Mouse (Mus musculus) urinary bladder, postnatal 25 days (tissue): ENCODE measurements around the gene Eepd1.

Experiments
- DNase-seq: peaks from one replicate; pipeline ENCODE4 v3.0.0; 2022; ENCODE audit warnings: low spot score

Eepd1 gene

DNA sequence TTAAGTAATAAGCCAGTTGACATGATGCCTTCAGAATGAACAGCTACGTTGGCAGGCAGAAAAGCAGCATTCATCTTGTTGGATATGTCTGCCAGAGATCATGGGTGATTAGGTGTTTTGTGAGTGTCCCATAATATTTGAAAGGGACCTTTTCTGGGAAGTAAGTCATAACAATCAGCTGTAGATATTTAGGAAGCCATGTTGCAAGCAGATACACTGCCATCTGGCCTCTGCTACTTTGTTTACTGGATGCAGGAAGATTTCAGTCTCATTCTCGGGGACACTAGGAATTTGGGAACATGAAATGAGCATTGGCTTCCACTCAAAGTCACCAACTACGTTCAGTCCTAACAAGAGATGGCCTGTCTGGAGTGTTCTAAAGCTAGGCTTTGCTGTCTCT is 54.1 kb downstream of the Eepd1 start:
- DNase-seq, result no peak

DNA sequence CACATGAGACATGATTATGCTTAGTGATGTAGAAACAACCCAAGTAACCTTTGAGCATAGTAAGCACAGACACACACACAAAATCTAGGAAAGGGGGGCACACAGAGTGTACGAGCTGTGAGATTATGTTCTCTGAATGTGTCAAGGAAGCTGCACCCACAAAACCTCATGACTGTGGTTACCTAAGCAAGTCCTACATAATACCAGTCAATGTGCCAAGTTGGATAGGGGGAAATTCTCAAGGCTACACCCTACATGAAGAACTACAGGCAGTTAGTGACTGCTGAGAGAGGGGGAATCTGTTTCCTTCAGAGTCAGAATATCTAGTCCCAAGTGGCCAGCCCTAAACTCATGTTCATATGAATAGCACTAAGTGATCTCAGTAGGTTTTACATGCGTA is 58.1 kb downstream of the Eepd1 start:
- no peak for DNase-seq

DNA sequence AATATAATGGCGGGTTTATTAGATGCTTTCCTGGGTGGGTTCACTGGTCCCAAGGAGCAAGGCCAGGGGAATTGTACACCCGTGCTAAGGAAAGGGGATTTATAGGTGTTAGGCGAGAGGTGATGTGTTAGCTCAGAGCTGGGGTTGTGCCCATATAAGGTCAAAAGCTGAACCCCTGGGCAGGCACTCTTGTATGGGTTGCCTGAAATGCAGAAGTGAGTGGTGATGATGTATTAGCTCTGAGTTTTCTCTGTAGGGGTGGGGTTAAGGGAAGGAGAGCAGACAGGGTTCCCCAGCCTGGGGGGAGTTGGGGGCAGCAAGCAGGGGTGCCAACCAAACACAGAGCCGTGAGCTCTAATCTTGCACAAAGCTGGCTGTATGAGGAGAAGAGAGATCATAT is 60.0 kb downstream of the Eepd1 start:
- no peak for DNase-seq

DNA sequence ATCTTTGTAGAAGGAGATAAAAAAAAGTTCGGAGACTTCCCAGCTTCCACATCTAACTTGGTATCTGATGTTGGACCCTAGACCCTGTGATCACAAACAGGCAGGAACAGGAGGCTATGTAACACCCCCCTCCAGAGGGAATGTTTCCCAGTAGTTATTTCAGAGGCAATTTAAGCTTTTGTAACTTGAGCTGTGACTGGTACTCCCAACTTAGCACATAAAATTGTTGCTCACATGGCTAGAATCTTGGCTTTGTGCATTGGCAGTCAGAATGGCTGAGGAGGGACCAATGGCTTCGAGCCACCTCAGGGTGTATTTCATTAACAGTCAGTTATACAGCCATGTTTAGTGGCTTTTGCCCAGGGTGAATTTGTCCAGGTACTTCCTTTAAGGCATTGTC is 63.9 kb downstream of the Eepd1 start:
- DNase-seq, result no peak

DNA sequence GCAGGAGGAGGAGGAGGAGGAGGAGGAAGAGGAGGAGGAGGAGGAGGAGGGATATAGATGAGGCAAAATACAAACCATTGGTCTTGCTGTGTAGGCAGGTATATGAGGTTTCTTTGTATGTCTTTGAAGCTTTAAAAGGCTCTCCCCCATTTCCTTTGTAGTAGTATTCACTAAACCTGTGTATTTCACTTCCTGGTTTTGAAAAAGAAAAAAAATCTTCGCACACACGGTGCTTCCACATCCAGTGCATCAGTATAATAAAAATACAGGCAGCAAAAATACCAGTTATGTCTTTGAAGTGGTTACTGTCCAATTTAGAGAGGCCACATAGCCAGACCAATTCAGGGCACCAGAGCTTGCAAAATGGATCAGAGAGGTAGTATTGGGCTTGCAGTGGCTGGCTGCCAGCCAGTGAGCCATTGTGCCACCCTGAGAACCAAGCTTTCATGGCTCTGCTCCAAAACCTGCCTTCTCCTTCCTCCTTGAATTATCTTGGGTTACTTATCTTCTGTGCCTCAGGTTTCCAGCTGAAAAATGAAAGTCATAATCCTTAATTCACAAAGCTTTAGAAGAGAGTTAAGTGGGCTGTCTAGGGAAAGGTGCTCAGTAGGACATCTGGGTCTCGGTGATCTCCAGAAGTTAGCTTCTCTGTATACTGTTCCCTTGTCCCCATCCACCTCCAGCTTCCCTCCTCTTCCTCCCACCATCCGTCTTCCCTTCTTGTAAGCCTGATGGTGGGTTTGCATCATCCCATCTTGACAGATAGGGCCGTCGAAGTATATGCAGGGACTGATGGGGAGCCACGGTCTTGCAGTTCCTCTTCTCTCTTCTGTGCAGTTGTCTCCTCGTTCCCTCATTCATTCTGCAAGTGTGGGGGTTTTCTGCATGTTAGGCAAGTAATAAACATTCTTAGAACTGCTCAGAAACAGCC is 68.0 kb downstream of the Eepd1 start:
- no peak for DNase-seq

DNA sequence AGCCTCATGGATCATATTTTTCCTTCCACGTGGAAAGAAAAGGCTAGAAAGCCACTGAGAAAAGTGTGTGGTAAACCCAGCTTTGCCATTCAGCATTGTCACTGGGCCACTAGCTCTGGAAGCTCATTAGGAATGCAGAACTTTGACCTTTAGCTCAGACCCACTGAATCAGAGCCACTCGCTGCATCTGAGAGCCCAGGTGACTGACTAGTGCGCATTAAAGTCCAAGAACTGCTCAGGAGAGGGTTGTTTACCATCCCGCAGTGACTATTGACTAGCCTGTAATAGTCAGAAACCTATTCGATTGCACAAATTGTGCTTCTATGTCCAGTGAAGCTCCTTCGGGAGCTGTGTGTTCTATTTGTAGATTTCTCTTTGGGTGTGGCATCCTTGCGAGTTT is 68.8 kb downstream of the Eepd1 start:
- no peak for DNase-seq

DNA sequence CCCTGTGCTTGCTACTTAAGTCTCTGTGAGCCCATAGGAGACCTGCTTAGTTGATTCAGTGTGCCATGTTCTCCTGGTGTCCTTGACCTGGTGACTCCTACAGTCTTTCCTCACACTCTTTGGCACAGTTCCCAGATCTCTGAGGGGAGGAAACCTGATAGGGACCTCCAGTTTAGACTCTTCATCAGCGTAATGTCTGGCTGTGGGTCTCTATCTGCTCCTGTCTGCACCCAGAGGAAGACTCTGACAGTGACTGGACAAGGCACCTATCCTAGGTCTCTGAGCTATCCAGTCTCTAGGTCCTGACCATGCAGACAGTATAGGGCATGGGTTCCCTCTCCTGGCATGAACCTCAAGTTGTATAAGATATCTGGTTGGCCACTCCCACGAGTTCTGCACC is 71.2 kb downstream of the Eepd1 start:
- DNase-seq, result no peak

DNA sequence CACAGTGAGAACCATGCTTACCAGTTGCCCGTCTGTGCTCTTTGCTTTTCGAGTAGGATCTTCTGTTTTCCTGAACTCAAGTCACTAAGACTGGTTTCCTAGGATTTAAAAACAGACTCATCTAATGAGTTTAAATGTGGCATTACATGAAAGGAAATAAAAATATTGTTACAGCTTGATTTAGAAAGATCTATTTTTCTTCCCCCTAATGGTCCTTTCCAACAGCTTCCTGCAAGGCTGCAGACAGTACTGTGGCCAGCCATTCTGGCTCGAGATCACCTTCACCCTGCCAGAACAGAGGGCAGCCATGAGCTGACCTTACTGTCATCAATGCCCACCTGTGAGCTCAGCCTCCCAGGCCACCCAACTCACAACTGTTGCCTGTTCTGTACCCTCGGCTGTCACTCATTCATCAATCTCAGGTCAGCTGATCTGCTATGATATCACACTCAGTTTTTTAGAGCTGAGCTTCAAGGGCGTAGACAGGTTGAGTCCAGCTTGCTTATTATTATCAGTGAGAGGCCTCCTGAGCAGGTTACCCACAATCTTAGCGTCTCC is 73.0 kb downstream of the Eepd1 start:
- no peak for DNase-seq

DNA sequence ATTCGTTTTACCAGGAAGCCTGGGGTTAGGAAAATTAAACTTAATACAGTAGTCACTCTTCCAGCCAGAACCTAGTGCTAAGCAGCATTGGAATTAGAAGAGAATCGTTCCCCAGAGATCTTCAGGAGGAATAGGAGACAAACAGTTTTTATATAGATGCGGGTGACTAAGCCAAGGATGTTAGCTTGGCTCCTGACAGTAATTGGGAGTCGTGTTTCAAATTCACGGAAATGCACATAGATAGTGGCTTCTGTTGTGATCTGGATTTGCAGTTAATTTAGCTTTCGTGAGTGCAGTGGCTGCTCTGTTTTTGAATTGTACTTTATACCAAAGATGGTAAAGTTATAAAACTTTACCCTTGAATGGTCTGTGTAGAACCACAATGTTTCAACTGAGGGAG is 73.9 kb downstream of the Eepd1 start:
- no peak for DNase-seq

DNA sequence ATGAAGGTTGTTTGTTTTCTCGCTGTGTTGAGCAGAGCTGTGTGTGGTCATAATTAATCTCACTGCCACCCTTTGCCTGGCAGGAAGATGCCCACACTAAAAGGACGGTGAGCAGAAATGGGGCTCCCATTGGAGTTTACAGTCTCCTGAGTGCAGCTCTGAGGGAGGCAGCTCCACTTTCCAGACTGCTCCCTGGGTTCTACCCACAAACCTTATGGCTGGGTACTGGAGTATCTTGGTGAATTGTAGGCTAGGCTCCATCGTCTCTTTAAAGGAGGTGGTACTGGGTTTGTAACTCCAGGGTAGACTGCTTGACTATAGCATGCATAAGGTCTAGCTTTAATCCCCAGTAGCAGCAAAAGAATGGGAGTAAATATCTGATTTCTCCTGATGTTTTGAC is 74.7 kb downstream of the Eepd1 start:
- no peak for DNase-seq

DNA sequence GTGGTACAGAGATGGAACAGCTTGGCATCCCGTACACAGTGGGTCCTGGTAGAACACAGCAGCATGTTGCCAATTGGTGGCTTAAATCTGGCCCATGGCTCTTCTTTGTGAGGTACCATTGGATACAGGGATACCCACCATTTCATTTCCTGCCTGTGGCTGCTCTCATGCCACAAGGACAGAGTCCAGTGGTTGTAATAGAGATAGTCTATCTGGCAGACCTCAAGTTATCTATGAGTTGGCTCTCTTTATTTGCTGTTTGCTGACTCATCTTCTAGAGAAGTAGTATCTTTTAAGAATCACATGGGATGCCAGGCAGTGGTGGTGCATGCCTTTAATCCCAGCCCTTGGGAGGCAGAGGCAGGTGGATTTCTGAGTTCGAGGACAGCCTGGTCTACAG is 76.0 kb downstream of the Eepd1 start:
- no peak for DNase-seq

DNA sequence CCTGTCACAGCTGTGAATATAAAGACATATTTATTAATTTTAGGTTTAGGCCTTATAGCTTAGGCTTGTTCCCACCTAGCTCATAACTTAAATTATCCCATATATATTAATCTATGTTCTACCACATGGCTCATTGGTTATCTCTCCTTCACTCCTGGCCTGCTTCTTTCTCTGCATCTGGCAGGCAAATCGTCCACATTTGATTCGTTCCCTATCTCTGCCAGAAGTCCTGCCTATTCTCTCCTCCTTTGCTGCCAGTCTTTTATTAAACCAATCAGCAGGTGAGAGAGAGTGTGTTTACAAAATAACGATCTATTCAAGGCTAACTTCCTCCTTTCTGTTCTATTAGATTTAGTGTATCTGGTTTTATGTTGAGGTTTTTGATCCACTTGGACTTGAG is 77.5 kb downstream of the Eepd1 start:
- DNase-seq, result no peak

DNA sequence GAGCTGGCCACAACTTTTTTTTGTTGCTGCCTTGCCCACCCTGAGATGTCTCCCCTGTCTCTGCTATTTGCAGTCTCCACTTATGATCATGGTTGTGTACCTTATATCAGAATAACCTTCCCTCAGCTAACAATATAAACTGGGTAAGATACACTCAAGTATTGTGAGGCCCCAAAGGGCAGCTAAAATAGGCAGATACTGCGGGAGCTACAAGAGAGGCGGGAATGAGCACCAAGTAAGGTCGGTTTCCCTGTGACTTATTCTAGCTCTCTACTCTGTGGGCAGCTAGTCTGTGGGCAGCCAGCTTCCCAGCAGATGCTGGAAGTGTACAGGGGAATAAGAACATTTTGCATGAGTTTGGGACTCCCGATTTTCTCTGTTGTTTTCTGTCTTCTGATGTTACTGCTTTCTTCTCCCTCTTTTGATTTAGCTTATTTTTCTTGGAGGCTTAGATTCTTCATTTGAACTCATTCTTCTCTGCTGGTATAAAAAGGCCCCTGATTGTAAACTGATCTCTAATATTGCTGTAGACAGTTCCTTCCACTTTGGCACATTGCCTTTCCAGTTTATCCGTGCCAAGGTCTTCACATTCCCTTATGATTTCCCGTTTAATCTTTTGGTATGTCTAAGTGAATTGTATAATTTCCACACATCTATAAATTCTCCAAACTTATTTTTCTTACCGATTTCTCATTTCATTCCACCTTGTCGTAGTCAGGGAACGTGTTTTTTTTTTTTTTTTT is 78.8 kb downstream of the Eepd1 start:
- no peak for DNase-seq

DNA sequence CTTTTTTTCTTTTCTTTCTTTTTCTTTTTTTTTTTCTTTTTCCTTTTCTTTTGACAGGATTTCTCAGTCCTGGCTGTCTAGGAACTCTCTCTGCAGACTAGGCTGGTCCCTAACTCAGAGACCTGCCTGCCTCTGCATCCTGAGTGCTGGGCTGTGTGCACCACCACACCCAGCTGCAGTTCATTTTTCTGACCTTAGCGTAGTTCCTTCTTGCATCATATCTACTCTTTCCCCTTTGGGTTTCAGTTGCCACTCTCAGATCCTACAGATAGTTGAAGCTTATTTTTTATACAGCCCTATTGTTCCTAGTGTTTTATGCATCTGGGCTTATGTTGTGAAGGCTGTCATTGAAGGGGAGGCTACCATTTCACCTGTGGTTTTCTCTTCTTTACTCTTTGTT is 79.8 kb downstream of the Eepd1 start:
- DNase-seq, result no peak

DNA sequence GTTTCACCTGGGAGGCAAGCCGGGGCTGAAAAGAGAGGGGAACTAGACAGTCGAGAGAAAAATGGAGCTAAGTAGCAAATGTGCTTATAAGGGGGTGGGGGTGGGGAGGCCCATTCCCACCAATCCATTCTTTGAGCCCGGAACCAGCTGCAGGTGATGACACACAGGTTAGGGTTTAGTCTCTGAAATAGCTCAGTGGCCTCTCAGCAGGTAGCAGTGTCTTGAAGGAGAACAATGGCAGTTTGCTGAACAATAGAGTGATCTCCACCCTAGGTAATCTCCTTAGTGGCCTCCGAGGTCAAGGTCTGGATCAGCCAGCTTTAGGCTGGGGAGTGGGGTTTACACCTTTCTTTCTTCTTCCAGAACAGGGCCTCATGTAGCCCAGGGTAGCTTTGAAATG is 82.5 kb downstream of the Eepd1 start:
- no peak for DNase-seq

DNA sequence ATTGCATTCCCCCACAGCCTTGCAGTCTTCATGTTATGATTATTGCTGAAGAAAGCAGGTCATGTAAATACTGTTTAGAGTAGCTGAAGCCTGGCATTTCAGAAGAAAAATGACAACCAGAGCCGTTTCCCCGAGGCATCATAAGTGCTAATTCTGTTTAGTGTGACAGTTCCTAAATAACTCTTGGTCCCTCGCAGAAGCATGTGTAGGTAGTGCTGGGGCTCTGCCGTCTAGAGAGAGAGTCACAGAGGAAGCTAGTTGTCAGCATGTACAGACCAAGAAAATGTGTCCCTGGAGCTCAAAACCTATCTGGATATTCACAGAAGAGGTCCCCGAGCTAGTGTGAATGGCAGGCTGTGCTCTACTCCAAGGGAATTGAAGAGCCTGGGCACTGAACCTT is 85.7 kb downstream of the Eepd1 start:
- no peak for DNase-seq

DNA sequence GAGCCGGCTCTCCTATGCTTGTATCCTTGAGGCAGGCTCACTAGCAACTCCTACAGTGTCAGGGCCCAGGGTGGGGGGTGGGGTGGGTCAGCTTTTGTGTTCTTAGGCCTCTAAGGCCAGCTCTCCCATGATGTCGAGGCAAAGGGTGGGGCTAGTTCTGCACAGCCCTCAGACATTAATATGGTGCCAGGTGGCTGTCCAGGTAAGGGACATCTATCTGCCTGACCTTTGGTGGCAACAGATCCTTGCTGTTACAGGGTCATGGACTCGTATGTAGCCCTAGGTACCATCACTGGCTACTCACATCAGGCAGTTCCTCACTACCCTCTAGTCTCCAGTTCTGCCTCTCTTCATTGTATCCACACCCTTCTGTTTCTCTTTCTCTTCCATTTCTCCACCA is 87.4 kb downstream of the Eepd1 start:
- no peak for DNase-seq

DNA sequence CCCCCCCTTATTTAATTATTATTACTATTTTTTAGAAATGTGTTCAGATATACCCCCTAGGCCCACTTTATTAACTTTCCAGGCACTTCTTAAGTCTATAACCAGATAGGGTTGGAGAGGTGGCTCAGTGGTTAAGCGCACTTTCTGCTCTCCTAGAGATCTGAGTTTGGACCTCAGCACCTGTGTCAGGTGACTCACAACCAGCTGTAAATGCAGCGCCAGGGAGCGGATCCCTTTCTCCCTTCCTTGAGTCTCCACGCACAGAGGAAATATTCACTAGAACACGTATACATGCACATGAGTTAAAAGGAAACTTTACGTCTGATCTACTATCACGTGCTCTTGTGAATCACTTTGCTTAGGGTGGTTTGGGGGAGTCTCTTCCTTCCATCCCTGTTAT is 88.7 kb downstream of the Eepd1 start:
- no peak for DNase-seq

DNA sequence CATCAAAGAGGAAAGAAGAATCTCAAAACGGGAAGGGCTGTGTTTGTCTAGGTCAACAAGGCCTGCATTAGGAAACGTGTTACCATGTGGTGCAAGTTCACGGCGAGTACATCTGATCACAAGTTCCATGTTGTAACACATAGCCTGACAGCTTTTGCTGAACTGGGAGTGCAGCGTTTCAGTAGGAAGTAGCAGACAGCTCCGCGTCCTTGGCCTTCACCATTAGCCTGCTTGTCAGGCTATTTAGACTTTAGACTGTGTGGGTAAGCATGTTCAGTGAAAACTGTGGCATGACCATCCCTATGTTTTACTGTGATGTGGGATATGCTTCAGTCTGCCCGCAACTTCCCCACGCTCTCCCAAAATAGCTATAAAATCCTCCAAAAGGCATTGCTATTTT is 89.1 kb downstream of the Eepd1 start:
- DNase-seq, result no peak

DNA sequence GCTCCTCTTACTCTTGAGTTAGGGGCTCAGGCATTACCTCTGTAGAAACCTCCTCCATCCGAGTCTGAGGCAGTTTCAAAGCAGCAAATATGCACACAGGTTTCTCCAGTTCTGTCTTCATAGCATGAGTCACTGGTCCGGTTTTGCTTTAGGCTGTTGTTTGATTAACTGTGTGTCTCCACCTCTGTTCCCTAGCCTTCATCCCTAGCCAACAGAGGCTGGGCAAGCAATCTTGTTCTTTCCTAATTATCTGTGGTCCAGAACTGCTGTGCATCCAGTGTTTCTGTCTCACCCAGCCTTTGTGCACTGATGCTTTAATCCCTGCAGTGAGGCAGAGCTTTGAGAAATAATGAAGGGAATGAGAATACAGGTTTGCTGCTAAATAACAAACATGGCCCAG is 90.0 kb downstream of the Eepd1 start:
- no peak for DNase-seq

DNA sequence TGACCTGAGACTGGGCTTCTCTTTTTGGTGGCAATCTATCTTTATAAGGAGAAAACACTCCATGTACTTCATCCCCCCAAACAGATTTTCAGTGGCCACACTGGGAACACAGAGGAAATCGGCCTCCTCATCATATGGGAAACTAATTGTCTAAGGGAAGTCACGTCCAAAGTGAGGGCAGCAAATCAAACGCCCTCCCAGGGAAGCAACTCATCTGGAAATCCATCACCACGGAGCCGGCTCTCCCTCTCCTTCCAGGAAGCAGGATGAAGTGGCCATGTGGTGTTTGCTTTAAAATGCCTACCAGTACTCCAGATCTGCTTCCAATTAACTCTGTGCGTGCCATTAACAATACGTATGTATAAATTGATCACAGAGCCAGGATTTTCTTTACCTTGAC is 92.4 kb downstream of the Eepd1 start:
- DNase-seq, result no peak

DNA sequence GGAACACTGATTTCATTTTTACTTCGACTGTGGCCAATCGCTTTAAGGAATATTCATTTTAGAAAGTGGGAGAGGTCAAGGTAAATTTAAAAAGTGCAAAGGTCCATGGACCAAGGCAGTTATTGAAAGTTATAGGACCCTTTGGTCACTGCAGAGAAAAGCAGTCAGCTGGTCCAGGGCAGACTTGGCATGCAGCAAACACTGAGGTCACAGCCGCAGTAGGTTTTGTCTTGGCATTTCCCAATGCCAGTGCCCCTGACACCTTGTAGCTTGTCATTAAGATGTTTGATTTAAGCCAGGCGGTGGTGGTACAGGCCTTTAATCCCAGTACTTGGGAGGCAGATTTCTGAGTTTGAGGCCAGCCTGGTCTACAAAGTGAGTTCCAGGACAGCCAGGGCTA is 92.8 kb downstream of the Eepd1 start:
- no peak for DNase-seq
